Mouse (Mus musculus) limb, embryonic 14.5 days (tissue): Measurements from ENCODE around the gene Myadm. TPM values are rescaled to one million over a fixed set of nuclear protein-coding genes. Genes with fewer than 3 reads are reported as not detected.

Experiments
- ATAC-seq: fragments of 200-750 bp; cut with Nextera tagmentation; 2 replicates; pipeline ENCODE4 v1.8.0; 2017; ENCODE audit warnings: low read depth, moderate number of reproducible peaks, moderate TSS enrichment; ENCODE audit not compliant: low FRiP score
- DNase-seq: peaks from one replicate; pipeline ENCODE4 v3.0.0-alpha.2; 2015; ENCODE audit warnings: low spot score
- H3K27ac ChIP-seq: fragments of 300-500 bp; sonication (generic); replicated peaks from 2 replicates; pipeline ENCODE4 v1.5.1; 2014; ENCODE audit warnings: low read depth, mild to moderate bottlenecking, low read length, moderate library complexity, mixed read lengths
- H3K27me3 ChIP-seq: fragments of 300-500 bp; sonication (generic); 2 replicates; pipeline ENCODE4 v1.6.1; 2014; ENCODE audit warnings: low read length, mixed read lengths; ENCODE audit not compliant: control insufficient read depth, insufficient read depth
- H3K36me3 ChIP-seq: fragments of 300-500 bp; sonication (generic); 2 replicates; pipeline ENCODE4 v1.6.1; 2014; ENCODE audit warnings: mild to moderate bottlenecking, low read length, moderate library complexity, mixed read lengths; ENCODE audit not compliant: control insufficient read depth, insufficient read depth
- H3K4me1 ChIP-seq: fragments of 300-500 bp; sonication (generic); 2 replicates; pipeline ENCODE4 v1.6.1; 2014; ENCODE audit warnings: antibody characterized with exemption, low read length, mixed read lengths; ENCODE audit not compliant: control insufficient read depth, insufficient read depth
- H3K4me2 ChIP-seq: fragments of 300-500 bp; sonication (generic); replicated peaks from 2 replicates; pipeline ENCODE4 v1.6.1; 2014; ENCODE audit warnings: low read depth, mild to moderate bottlenecking, low read length, moderate library complexity; ENCODE audit not compliant: severe bottlenecking
- H3K4me3 ChIP-seq: fragments of 300-500 bp; sonication (generic); replicated peaks from 2 replicates; pipeline ENCODE4 v1.5.1; 2014; ENCODE audit warnings: low read length
- H3K9ac ChIP-seq: fragments of 300-500 bp; sonication (generic); 2 replicates; pipeline ENCODE4 v1.6.1; 2014; ENCODE audit warnings: mild to moderate bottlenecking, low read depth, low read length, moderate library complexity; ENCODE audit not compliant: severe bottlenecking
- H3K9me3 ChIP-seq: fragments of 300-500 bp; sonication (generic); 2 replicates; pipeline ENCODE4 v1.6.1; 2016; ENCODE audit warnings: low read length; ENCODE audit not compliant: control insufficient read depth
- POLR2A ChIP-seq: fragments of 200-500 bp; IDR thresholded peaks from 2 replicates; pipeline ENCODE4 v1.8.0; 2012; ENCODE audit warnings: inconsistent platforms, mild to moderate bottlenecking, moderate library complexity, borderline replicate concordance; ENCODE audit not compliant: insufficient read depth, insufficient read length; ENCODE audit errors: extremely low read depth
- WGBS: fragments of 180-500 bp; shearing (Covaris S2); extraction: QIAGEN DNeasy Blood & Tissue Kit; methylation state at CpG from one replicate; pipeline ENCODE4 v1.1.7; 2014; 5-methylcytosine and 5-hydroxymethylcytosine counted together
- polyA plus RNA-seq, 2 experiments: library from polyadenylated mRNA; depleted of rRNA in 1 of 2; stranded (reverse) in 1 of 2; unstranded in 1 of 2; fragments of >200 nt; fragmentation: Nextera tagmentation in 1 of 2; extraction: Ambion mirVana in 1 of 2; gene quantifications; 2 replicates each; pipeline versions ENCODE4 v1.2.1 to v1.2.3; 2012 to 2014

Myadm gene
- polyA plus RNA-seq, 2 experiments = 141 to 209 TPM

DNA sequence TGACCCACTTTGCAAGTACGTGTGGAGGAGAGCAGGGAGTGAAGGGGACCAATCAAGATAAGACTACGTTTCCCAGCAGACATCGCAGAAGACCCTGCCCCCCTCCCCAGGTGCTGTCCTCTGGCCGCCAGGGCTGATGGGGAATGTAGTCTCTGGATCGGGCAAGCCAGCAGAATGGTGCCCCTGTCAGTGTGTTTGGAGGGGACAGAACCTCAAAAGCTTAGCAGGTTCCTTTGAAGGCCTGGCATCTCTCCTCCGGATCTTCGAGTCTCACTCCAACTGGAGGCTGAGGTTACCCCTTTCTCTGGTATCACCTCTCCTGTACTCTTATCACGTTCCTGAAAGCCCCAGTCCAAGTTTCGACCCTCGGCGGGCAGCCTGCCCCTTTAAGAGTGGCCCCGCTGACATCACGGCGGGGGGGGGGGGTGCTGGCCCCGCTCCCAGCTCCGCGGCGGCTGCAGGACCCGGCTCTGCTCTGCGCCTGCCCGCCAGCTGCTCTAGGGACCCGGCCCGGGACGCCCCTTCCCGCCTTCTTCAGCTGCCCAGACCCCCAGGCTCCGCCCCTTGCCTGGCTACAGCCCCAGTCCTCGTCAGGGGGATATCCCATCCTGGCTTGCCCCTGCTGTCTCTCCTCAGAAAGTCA, 42.8 kb downstream of the Myadm start:
- Histone ChIP-seq H3K27me3 (no peaks in the 10 kb centered on the region), H3K4me3 (peak overlapping the region; percentile 65), H3K27ac (peak overlapping the region; percentile 86), H3K4me2 (peak overlapping the region; percentile 47), H3K9ac (peak overlapping the region; percentile 49), H3K9me3 (no peaks in the 10 kb centered on the region), H3K4me1 (peaks cover 13% of the 10 kb centered on the region; the same call in 1 of the 2 replicates), H3K36me3 (no peaks in the 10 kb centered on the region; the same call in 1 of the 2 replicates)
- DNase-seq (peak; percentile 90), ATAC-seq (peak; percentile 92)
- TF ChIP-seq POLR2A = no peak
- WGBS = under 1% methylated on average over 26 of the region's 27 CpGs

DNA sequence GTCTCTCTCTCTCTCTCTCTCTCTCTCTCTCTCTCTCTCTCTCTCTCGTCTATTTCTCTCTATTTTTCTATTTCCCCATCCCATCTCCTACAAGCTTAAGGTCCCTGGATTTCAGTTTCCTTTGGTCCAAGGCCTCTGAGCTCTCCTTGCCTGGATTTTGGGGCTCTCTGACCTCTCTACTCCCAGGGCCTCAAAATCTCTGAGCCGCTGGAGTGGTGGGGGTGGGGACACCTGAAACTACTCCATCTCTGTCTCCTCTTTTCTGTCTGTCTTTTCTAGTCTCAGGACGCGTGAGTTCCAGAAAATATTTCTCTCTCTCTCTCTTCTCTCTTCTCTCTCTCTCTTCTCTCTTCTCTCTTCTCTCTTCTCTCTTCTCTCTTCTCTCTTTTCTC, 43.3 kb downstream of the Myadm start:
- ATAC-seq (no peak), DNase-seq (no peak)
- Histone ChIP-seq H3K36me3 (no peaks in the 10 kb centered on the region; the same call in 1 of the 2 replicates), H3K9me3 (no peaks in the 10 kb centered on the region), H3K4me3 (peak overlapping the region; percentile 65), H3K27me3 (no peaks in the 10 kb centered on the region), H3K9ac (peak overlapping the region; percentile 49), H3K27ac (peak overlapping the region; percentile 86), H3K4me2 (peak overlapping the region; percentile 47), H3K4me1 (peaks cover 13% of the 10 kb centered on the region; the same call in 1 of the 2 replicates)
- WGBS = 0% methylated on average over 4 of the region's 4 CpGs
- no peak for TF ChIP-seq POLR2A

DNA sequence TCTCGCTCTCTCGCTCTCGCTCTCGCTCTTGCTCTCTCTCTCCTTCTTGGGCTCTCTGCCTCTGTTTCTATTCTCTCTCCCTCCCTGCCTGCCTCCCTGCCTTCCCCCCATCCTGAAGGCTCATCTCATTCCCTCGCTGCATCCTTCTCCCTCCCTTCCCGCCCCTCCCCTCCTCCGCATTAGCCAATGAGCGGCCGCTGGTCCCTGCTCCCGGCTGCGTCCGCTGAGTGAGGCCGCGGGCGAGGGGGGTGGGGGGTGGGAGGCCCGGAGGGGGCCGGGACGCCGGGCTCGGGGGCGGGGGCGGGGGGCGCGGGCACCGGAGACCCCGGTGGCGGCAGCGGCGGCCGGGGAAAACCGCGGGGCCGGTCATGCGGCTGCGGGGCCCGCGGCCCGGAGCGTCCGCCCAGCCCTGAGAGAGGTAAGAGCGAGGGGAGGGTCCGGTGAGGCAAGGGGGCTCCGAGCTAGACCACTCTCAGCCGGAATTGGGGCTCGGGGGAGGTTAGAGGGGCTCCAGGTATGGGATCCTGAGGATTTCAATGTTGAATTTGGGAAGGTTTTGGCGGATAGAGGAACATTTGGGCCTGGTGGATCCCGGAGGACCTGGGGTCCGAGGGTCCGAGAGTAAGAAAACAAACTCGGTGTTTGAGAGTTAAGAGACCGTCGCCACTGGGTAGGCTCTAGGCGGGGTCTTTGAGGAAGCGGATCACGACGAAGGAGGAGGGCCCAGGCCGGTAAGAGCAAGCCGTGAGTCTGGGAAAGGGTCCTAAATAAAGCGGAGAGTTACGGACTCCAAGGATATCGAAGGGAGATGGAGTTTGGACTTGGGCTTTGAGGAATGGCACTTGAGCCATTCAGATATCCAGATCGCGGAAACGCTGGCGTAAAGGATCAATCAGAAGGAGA, 44.0 kb downstream of the Myadm start, which contains the start of gene Cacng7:
Cacng7 (plus strand) TSS at position 337 of the 903 bp plus-strand sequence.
- H3K36me3 ChIP-seq = peaks cover 4% of the 10 kb centered on the region; the same call in 1 of the 2 replicates
- peaks cover 13% of the 10 kb centered on the region; the same call in 1 of the 2 replicates for H3K4me1 ChIP-seq
- peak within 1 kb of the TSS; percentile 87 for H3K9ac ChIP-seq
- H3K4me3 ChIP-seq = peak within 1 kb of the TSS; percentile 65
- DNase-seq (peak; percentile 67), ATAC-seq (peak; percentile 64)
- H3K27me3 ChIP-seq = no peaks in the 10 kb centered on the region
- no peaks in the 10 kb centered on the region for H3K9me3 ChIP-seq
- peak within 1 kb of the TSS; percentile 86 for H3K27ac ChIP-seq
- TF ChIP-seq POLR2A = no peak
- 1% methylated on average over 61 of the region's 65 CpGs for WGBS
- H3K4me2 ChIP-seq = peak within 1 kb of the TSS; percentile 47

DNA sequence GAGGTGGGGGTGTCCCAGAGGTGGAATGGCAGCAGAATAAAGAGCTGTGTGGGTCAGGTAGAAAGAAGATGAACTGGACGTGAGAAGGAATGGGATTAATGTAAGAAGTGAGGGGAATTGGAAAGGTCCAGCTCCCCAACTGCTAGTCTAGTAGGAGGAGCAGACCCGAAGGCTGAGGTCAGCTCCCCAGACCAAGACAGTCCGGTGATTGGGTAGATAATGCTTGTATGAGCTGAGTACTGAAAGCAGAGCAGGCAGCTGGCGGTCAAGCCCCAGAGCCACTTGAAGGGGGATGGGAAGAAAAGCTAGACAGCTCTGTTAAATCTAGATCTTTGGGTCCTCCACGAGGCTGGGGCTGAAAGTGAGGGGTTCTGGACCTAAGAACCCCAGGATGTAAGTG, 44.7 kb downstream of the Myadm start:
- TF ChIP-seq POLR2A = no peak
- H3K4me2 ChIP-seq = peak overlapping the region; percentile 47
- no peak for DNase-seq
- no peaks in the 10 kb centered on the region for H3K9me3 ChIP-seq
- ATAC-seq = no peak
- H3K4me3 ChIP-seq = peak overlapping the region; percentile 65
- H3K4me1 ChIP-seq = peaks cover 13% of the 10 kb centered on the region; the same call in 1 of the 2 replicates
- H3K9ac ChIP-seq = peak overlapping the region; percentile 87
- H3K36me3 ChIP-seq = peaks cover 6% of the 10 kb centered on the region; the same call in 1 of the 2 replicates
- no peaks in the 10 kb centered on the region for H3K27me3 ChIP-seq
- 12% methylated on average over 5 of the region's 5 CpGs for WGBS
- H3K27ac ChIP-seq = no peak overlapping the region

DNA sequence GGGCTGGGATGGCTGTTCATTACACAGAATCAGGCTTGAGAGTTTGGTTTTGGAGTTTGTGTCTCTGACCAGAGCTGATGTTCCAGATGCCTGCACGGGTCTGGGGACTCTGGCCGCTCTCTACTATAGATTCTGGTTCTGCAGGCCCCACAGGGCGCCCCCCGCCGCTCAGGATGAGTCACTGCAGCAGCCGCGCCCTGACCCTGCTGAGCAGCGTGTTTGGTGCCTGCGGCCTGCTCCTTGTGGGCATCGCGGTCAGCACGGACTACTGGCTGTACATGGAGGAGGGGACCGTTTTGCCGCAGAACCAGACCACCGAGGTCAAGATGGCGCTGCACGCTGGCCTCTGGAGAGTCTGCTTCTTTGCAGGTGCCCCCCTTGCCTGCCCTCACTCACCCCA, 47.5 kb downstream of the Myadm start:
- WGBS = 70% methylated on average over 14 of the region's 17 CpGs
- ATAC-seq = no peak
- Histone ChIP-seq H3K4me2 (no peak overlapping the region), H3K27ac (no peak overlapping the region), H3K36me3 (peaks cover 28% of the 10 kb centered on the region), H3K9me3 (no peaks in the 10 kb centered on the region), H3K4me3 (no peak overlapping the region), H3K4me1 (peaks cover 6% of the 10 kb centered on the region; the same call in 1 of the 2 replicates), H3K27me3 (no peaks in the 10 kb centered on the region), H3K9ac (no peak overlapping the region)
- no peak for TF ChIP-seq POLR2A
- DNase-seq = no peak
